Mouse (Mus musculus): ENCODE measurements around the gene Coro7.

DNA sequence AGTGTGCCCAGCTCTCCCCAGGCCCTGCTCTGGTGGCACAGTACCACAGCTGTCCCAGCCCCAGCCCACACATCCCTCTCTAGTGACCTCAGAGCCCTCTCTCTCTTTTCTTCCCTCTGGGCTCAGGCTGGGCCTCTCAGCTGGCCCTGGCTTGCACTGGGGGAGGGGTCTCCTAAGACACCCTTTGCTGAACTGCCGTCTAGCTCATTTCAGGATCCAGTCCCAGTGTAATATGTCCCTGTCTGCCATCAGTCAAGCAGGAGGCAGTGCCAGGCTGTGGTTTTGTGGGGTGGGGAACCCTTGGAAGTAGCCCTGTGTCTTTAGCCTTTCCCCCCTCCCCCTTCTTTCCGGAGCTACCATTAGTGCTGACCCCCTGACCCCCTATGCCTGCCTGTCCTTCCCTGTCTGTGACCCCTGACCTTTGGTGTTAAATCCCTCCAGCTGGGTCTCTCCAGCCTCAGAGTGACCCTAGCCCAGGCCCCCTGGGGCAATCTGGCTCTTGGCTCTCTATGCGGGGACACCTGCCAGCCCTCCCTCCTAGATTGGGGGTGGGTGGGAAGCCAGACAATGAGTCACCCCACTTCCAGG lies 83.3 kb downstream of the Coro7 start:
- TF ChIP-seq CTCF (IDR thresholded peaks at IDR 0.05; ENCODE audit: low read depth) (no peak), EP300 (IDR thresholded peaks at IDR 0.05; ENCODE audit: low read depth) (no peak)
